Mouse (Mus musculus): ENCODE measurements around the gene Kcnk4.

DNA sequence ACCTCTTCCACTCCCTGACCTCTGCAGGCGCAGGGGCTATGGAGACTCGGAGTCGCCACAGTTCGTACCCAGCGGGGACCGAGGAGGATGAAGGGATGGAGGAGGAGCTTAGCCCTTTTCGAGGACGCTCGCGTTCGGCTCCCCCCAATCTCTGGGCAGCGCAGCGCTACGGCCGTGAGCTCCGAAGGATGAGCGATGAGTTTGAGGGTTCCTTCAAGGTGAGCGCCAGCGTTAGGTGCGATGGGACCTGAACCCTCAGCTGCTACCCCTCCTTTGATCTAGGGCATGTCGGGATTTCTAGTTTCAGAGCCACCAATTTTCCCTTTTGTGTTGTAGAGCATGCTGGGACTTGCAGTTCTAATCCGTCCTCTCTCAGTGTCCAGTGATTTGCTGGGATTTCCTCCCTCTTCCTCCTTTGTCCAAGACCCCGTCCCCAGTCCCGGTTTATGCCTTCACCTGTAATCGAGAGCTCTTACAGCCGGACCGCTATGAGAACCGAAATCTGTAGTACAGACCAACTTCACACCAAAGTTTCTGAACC, 16.4 kb upstream of the Kcnk4 start:
- TF ChIP-seq CTCF (IDR thresholded peaks at IDR 0.05; ENCODE audit: low read depth) (no peak), EP300 (optimal IDR thresholded peaks at IDR 0.05) (no peak)

All from stomach, postnatal 0 days (tissue).